9 mouse cellular contexts compared by ENCODE assay signal in the genomic region with DNA sequence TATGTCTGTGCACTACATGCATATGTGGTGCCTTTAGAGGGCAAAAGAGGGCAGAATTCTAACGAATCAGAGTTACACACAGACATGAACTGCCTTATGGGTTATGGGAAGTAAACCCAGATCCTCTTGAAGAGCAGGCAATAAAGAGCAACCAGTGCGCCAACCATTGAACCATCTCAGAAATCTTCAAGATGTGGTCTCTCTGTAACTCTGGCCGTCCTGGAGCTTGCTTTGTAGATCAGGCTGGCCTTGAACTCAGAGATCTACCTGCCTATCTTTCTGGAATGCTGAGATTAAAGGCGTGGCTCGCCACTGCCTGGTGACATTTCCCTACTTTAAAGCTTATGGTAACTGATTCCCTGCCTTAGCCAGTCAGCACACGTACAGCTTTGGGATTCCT. TPM values are rescaled to one million over a fixed set of nuclear protein-coding genes. Genes with fewer than 3 reads are reported as not detected.
DNase-seq lines count a peak whose midpoint lies in the region; ATAC-seq lines count a peak whose summit lies in the region.
"Had no signal": no experiment of that assay in that cellular context is flagged by ENCODE, and none has a peak within 500 bp of the region (broad histone marks: within the 10 kb centered on the region; RNA-seq: fewer than 3 reads in every experiment).

No protein-coding gene starts in this region.

- intact Hi-C loops in heart, postnatal 36 days (cut with DNase I), result loop anchor here (2.0 to 5.0 kb wide), 2 partner anchors 19 to 135 kb away; partner anchors contain the start of gene Ap2m1
- intact Hi-C loops in gastrocnemius, postnatal 36 days (cut with DNase I), result no loop called here

- H3K4me2 ChIP-seq in heart, embryonic 12.5 days, result peak overlapping the region; percentile 100
- H3K4me2 ChIP-seq in hindbrain, embryonic 13.5 days, result peak overlapping the region; percentile 98
- H3K4me2 ChIP-seq in midbrain, embryonic 16.5 days (ENCODE audit: low read length), result peak overlapping the region; percentile 70

- no peak for DNase-seq in heart, postnatal 36 days
- peak; percentile 26 for DNase-seq in MEL-GATA-1-ER (ENCODE audit: extremely low read depth, low read depth)
- no peak for DNase-seq in left cerebral cortex, adult 18-20 months (ENCODE audit: low spot score in 2 of 2)
- DNase-seq in gastrocnemius, postnatal 36 days, result no peak
- DNase-seq in spleen, postnatal 36 days (ENCODE audit: low spot score in 2 of 2), result no peak

- no peak overlapping the region for H3K27ac ChIP-seq in heart, embryonic 12.5 days (ENCODE audit: poor library complexity, severe bottlenecking)
- H3K27ac ChIP-seq in hindbrain, embryonic 13.5 days, result no peak overlapping the region
- no peak overlapping the region for H3K27ac ChIP-seq in midbrain, embryonic 16.5 days (ENCODE audit: low read length)

- H3K4me1 ChIP-seq in heart, embryonic 12.5 days (replicated peaks), result peaks cover 27% of the 10 kb centered on the region
- peaks cover 26% of the 10 kb centered on the region for H3K4me1 ChIP-seq in hindbrain, embryonic 13.5 days (replicated peaks)
- peaks cover 19% of the 10 kb centered on the region for H3K4me1 ChIP-seq in midbrain, embryonic 16.5 days (ENCODE audit: control insufficient read depth, insufficient read depth, low read length)

- no peak overlapping the region for H3K9ac ChIP-seq in heart, embryonic 12.5 days
- no peak overlapping the region for H3K9ac ChIP-seq in hindbrain, embryonic 13.5 days
- H3K9ac ChIP-seq in midbrain, embryonic 16.5 days (ENCODE audit: low read depth, low read length), result no peak overlapping the region

- no peaks in the 10 kb centered on the region for H3K27me3 ChIP-seq in heart, embryonic 12.5 days (replicated peaks)
- no peaks in the 10 kb centered on the region for H3K27me3 ChIP-seq in hindbrain, embryonic 13.5 days
- no peaks in the 10 kb centered on the region for H3K27me3 ChIP-seq in midbrain, embryonic 16.5 days (ENCODE audit: control insufficient read depth, insufficient read depth, low read depth, low read length)

- H3K9me3 ChIP-seq in heart, embryonic 12.5 days (replicated peaks), result no peaks in the 10 kb centered on the region
- no peaks in the 10 kb centered on the region for H3K9me3 ChIP-seq in hindbrain, embryonic 13.5 days
- no peaks in the 10 kb centered on the region for H3K9me3 ChIP-seq in midbrain, embryonic 16.5 days (replicated peaks; ENCODE audit: control insufficient read depth, low read length, poor library complexity, severe bottlenecking)

- peak overlapping the region; percentile 99 for H3K4me3 ChIP-seq in heart, embryonic 12.5 days
- H3K4me3 ChIP-seq in hindbrain, embryonic 13.5 days, result peak overlapping the region; percentile 82
- peak overlapping the region; percentile 97 for H3K4me3 ChIP-seq in midbrain, embryonic 16.5 days (ENCODE audit: low read depth, low read length)

- 26% methylated on average over 6 of the region's 6 CpGs for WGBS in heart, embryonic 12.5 days
- WGBS in hindbrain, embryonic 13.5 days, result 32% methylated on average over 6 of the region's 6 CpGs
- 26% methylated on average over 6 of the region's 6 CpGs for WGBS in midbrain, embryonic 16.5 days

- H3K36me3 ChIP-seq in heart, embryonic 12.5 days, result peaks cover 17% of the 10 kb centered on the region
- peaks cover 17% of the 10 kb centered on the region for H3K36me3 ChIP-seq in hindbrain, embryonic 13.5 days
- H3K36me3 ChIP-seq in midbrain, embryonic 16.5 days (ENCODE audit: control insufficient read depth, insufficient read depth, low read length), result peaks cover 12% of the 10 kb centered on the region

- ATAC-seq in heart, embryonic 12.5 days (ENCODE audit: insufficient number of reproducible peaks, low FRiP score), result no peak
- ATAC-seq in hindbrain, embryonic 13.5 days (ENCODE audit: low FRiP score), result no peak
- peak; percentile 22; the same call in 1 of the 2 replicates for ATAC-seq in midbrain, embryonic 16.5 days

RNA-seq across cellular contexts. Expression of gene Eif4g1, which starts 3.8 kb away (rescaled TPM):
- 169 and 179 TPM in 2 replicates for polyA plus RNA-seq in heart, embryonic 12.5 days (2016; fragmentation: Nextera tagmentation; extraction: Ambion mirVana)
- total RNA-seq in heart, postnatal 36 days (2021), result 100 to 1,000 TPM; 388 to 434 TPM
- 150 and 151 TPM in 2 replicates for polyA plus RNA-seq in hindbrain, embryonic 13.5 days (2015; fragmentation: Nextera tagmentation; extraction: Ambion mirVana)
- 127 and 134 TPM in 2 replicates for polyA plus RNA-seq in midbrain, embryonic 16.5 days (2015; fragmentation: Nextera tagmentation; extraction: Ambion mirVana)
- total RNA-seq in left cerebral cortex, adult 18-20 months (2021), result 100 to 1,000 TPM; 262 to 265 TPM
- 100 to 1,000 TPM; 395 to 402 TPM for total RNA-seq in gastrocnemius, postnatal 36 days (2021)

RNA-seq across cellular contexts. Expression of gene Psmd2, which starts 20.4 kb away (rescaled TPM):
- 286 and 288 TPM in 2 replicates for polyA plus RNA-seq in heart, embryonic 12.5 days (2016; fragmentation: Nextera tagmentation; extraction: Ambion mirVana)
- 100 to 1,000 TPM; 214 to 216 TPM for total RNA-seq in heart, postnatal 36 days (2021)
- 363 and 367 TPM in 2 replicates for polyA plus RNA-seq in hindbrain, embryonic 13.5 days (2015; fragmentation: Nextera tagmentation; extraction: Ambion mirVana)
- 365 and 371 TPM in 2 replicates for polyA plus RNA-seq in midbrain, embryonic 16.5 days (2015; fragmentation: Nextera tagmentation; extraction: Ambion mirVana)
- total RNA-seq in left cerebral cortex, adult 18-20 months (2021), result 100 to 1,000 TPM; 223 to 226 TPM
- 100 to 1,000 TPM; 189 to 197 TPM for total RNA-seq in gastrocnemius, postnatal 36 days (2021)

RNA-seq across cellular contexts. Expression of gene Fam131a, which starts 21.2 kb away (rescaled TPM):
- 4.0 and 5.2 TPM in 2 replicates for polyA plus RNA-seq in heart, embryonic 12.5 days (2016; fragmentation: Nextera tagmentation; extraction: Ambion mirVana)
- total RNA-seq in heart, postnatal 36 days (2021), result 10 to 100 TPM; 27.9 to 30.2 TPM
- polyA plus RNA-seq in hindbrain, embryonic 13.5 days (2015; fragmentation: Nextera tagmentation; extraction: Ambion mirVana), result 32.7 and 35.1 TPM in 2 replicates
- 62.1 and 66.5 TPM in 2 replicates for polyA plus RNA-seq in midbrain, embryonic 16.5 days (2015; fragmentation: Nextera tagmentation; extraction: Ambion mirVana)
- 100 to 1,000 TPM; 320 to 327 TPM for total RNA-seq in left cerebral cortex, adult 18-20 months (2021)
- total RNA-seq in gastrocnemius, postnatal 36 days (2021), result 10 to 100 TPM; 50.1 to 79.3 TPM
- total RNA-seq: neutrophil, adult 5-6 weeks had no signal

RNA-seq across cellular contexts. Expression of gene Ece2, which starts 42.3 kb away (rescaled TPM):
- 0.55 and 1.2 TPM in 2 replicates for polyA plus RNA-seq in heart, embryonic 12.5 days (2016; fragmentation: Nextera tagmentation; extraction: Ambion mirVana)
- total RNA-seq in heart, postnatal 36 days (2021), result 1 to 10 TPM in 1 of 2 experiments, under 1 TPM in 1; 0.41 to 1.2 TPM
- polyA plus RNA-seq in hindbrain, embryonic 13.5 days (2015; fragmentation: Nextera tagmentation; extraction: Ambion mirVana), result 11.2 and 11.7 TPM in 2 replicates
- polyA plus RNA-seq in midbrain, embryonic 16.5 days (2015; fragmentation: Nextera tagmentation; extraction: Ambion mirVana), result 23.2 and 23.6 TPM in 2 replicates
- 10 to 100 TPM; 23.7 to 27.6 TPM for total RNA-seq in left cerebral cortex, adult 18-20 months (2021)
- under 1 TPM; 0.30 to 0.41 TPM for total RNA-seq in gastrocnemius, postnatal 36 days (2021)
- total RNA-seq: neutrophil, adult 5-6 weeks had no signal

RNA-seq across cellular contexts. Expression of gene Polr2h, which starts 45.6 kb away (rescaled TPM):
- polyA plus RNA-seq in heart, embryonic 12.5 days (2016; fragmentation: Nextera tagmentation; extraction: Ambion mirVana), result 45.0 and 50.5 TPM in 2 replicates
- 10 to 100 TPM; 10.5 to 12.4 TPM for total RNA-seq in heart, postnatal 36 days (2021)
- polyA plus RNA-seq in hindbrain, embryonic 13.5 days (2015; fragmentation: Nextera tagmentation; extraction: Ambion mirVana), result 83.5 and 93.7 TPM in 2 replicates
- polyA plus RNA-seq in midbrain, embryonic 16.5 days (2015; fragmentation: Nextera tagmentation; extraction: Ambion mirVana), result 83.0 and 88.0 TPM in 2 replicates
- 10 to 100 TPM; 27.6 to 30.2 TPM for total RNA-seq in left cerebral cortex, adult 18-20 months (2021)
- 1 to 10 TPM; 7.7 to 9.3 TPM for total RNA-seq in gastrocnemius, postnatal 36 days (2021)

Comparison
In these comparisons a context has a peak if more than half of its experiments do, and no peak if none do; other contexts are left out.
1. RNA of gene Fam131a, which starts 21.2 kb away (total RNA-seq): 320 to 327 TPM in left cerebral cortex, adult 18-20 months; 50.1 to 79.3 TPM in gastrocnemius, postnatal 36 days and 27.9 to 30.2 TPM in heart, postnatal 36 days; every median in the first group is over 4 times any median in the second.
2. Peak in every context shown above with its lines, with median percentiles within 50 percentile points of each other: H3K4me2 ChIP-seq and H3K4me3 ChIP-seq.